Mouse (Mus musculus) kidney, adult 2 months (tissue): ENCODE data around the gene Rtn4rl1. TPM values are rescaled to one million over a fixed set of nuclear protein-coding genes. Genes with fewer than 3 reads are reported as not detected.

ENCODE experiments used
- DNase-seq: peaks from one replicate; pipeline ENCODE4 v3.0.0; 2021
- H3K27ac ChIP-seq: fragments of 200-500 bp; 2 replicates; pipeline ENCODE4 v1.5.1; 2012; ENCODE audit warnings: low read depth, low read length, control low read depth, inconsistent platforms; ENCODE audit not compliant: insufficient read depth
- H3K27me3 ChIP-seq: fragments of 200-500 bp; replicated peaks from 2 replicates; pipeline ENCODE4 v1.6.1; 2012; ENCODE audit warnings: mild to moderate bottlenecking, moderate library complexity, low read length, inconsistent platforms; ENCODE audit not compliant: control insufficient read depth, insufficient read depth
- H3K36me3 ChIP-seq: fragments of 200-500 bp; 2 replicates; pipeline ENCODE4 v1.6.1; 2012; ENCODE audit warnings: mild to moderate bottlenecking, moderate library complexity, low read length, inconsistent platforms; ENCODE audit not compliant: control insufficient read depth, insufficient read depth
- H3K4me1 ChIP-seq: fragments of 200-500 bp; 2 replicates; pipeline ENCODE4 v1.6.1; 2011; ENCODE audit warnings: low read length; ENCODE audit not compliant: control insufficient read depth, insufficient read depth
- H3K4me3 ChIP-seq: fragments of 200-500 bp; 2 replicates; pipeline ENCODE4 v1.5.1; 2011; ENCODE audit warnings: mild to moderate bottlenecking, low read depth, low read length, control low read depth; ENCODE audit not compliant: insufficient read depth
- CTCF ChIP-seq: fragments of 200-500 bp; conservative IDR thresholded peaks from 2 replicates; pipeline ENCODE4 v1.5.1; 2011; ENCODE audit warnings: low read depth, mild to moderate bottlenecking, control low read depth, low read length, moderate library complexity, mixed read lengths; ENCODE audit not compliant: insufficient read depth, insufficient read length
- POLR2A ChIP-seq: fragments of 200-500 bp; IDR thresholded peaks from one replicate; pipeline ENCODE4 v1.6.1; 2011; ENCODE audit warnings: low read depth, low read length, control low read depth
- WGBS: fragments of 180-500 bp; shearing (Covaris S2); methylation state at CpG from one replicate; pipeline ENCODE4 v1.1.7; 2018; 5-methylcytosine and 5-hydroxymethylcytosine counted together
- polyA plus RNA-seq: library from polyadenylated mRNA; depleted of rRNA; stranded (reverse); fragments of >200 nt; gene quantifications from 2 replicates; pipeline ENCODE4 v1.2.3, GENCODE M21; 2012

Rtn4rl1 gene
- polyA plus RNA-seq, 1 experiment, result 11.3 TPM

GRCm38 (mm10) chr11:75246589-75246988 lies 53.0 kb downstream of the Rtn4rl1 start:
- TF ChIP-seq CTCF (no peak), POLR2A (no peak)
- DNase-seq, result peak; percentile 89
- Histone ChIP-seq H3K36me3 (no peaks in the 10 kb centered on the region), H3K4me3 (no peak overlapping the region), H3K4me1 (peaks cover 30% of the 10 kb centered on the region), H3K27me3 (no peaks in the 10 kb centered on the region), H3K27ac (peak overlapping the region; percentile 28; the same call in 1 of the 2 replicates)
- WGBS, result 38% methylated on average over 8 of the region's 8 CpGs

GRCm38 (mm10) chr11:75247137-75247730 lies 53.7 kb downstream of the Rtn4rl1 start:
- TF ChIP-seq CTCF, result no peak
- no peak for TF ChIP-seq POLR2A
- Histone ChIP-seq H3K27me3 (no peaks in the 10 kb centered on the region), H3K36me3 (no peaks in the 10 kb centered on the region), H3K27ac (no peak overlapping the region), H3K4me1 (peaks cover 30% of the 10 kb centered on the region), H3K4me3 (no peak overlapping the region)
- DNase-seq, result no peak
- WGBS, result 87% methylated on average over 10 of the region's 10 CpGs

GRCm38 (mm10) chr11:75249588-75249987 lies 56.0 kb downstream of the Rtn4rl1 start:
- Histone ChIP-seq H3K36me3 (no peaks in the 10 kb centered on the region), H3K4me1 (peaks cover 30% of the 10 kb centered on the region), H3K27ac (no peak overlapping the region), H3K27me3 (no peaks in the 10 kb centered on the region), H3K4me3 (no peak overlapping the region)
- TF ChIP-seq POLR2A (no peak), CTCF (no peak)
- DNase-seq, result no peak
- WGBS, result 68% methylated on average over 9 of the region's 9 CpGs

GRCm38 (mm10) chr11:75251006-75251512 lies 57.5 kb downstream of the Rtn4rl1 start:
- H3K36me3 ChIP-seq, result no peaks in the 10 kb centered on the region
- no peak overlapping the region for H3K27ac ChIP-seq
- no peak for DNase-seq
- TF ChIP-seq POLR2A, result no peak
- no peak for TF ChIP-seq CTCF
- H3K4me3 ChIP-seq, result no peak overlapping the region
- H3K27me3 ChIP-seq, result no peaks in the 10 kb centered on the region
- peaks cover 25% of the 10 kb centered on the region for H3K4me1 ChIP-seq
- 73% methylated on average over 4 of the region's 4 CpGs for WGBS

- H3K27ac ChIP-seq, result no peak overlapping the region
Observed at GRCm38 (mm10) chr11:75251557-75252070, 58.0 kb downstream of the Rtn4rl1 start.

GRCm38 (mm10) chr11:75254252-75254912 lies 60.8 kb downstream of the Rtn4rl1 start:
- Histone ChIP-seq H3K27ac (peak overlapping the region; percentile 66), H3K27me3 (no peaks in the 10 kb centered on the region), H3K4me1 (peaks cover 12% of the 10 kb centered on the region), H3K36me3 (no peaks in the 10 kb centered on the region), H3K4me3 (no peak overlapping the region)
- WGBS, result 59% methylated on average over 13 of the region's 13 CpGs
- TF ChIP-seq POLR2A (no peak), CTCF (peak; percentile 22; the same call in 1 of the 2 replicates)
- DNase-seq, result peak; percentile 76

More at GRCm38 (mm10) chr11:75251557-75252070, 58.0 kb downstream of the Rtn4rl1 start:
- no peaks in the 10 kb centered on the region for H3K36me3 ChIP-seq
- no peak for DNase-seq
- H3K4me1 ChIP-seq, result peaks cover 20% of the 10 kb centered on the region
- 47% methylated on average over 7 of the region's 7 CpGs for WGBS
- no peak overlapping the region for H3K4me3 ChIP-seq
- no peaks in the 10 kb centered on the region for H3K27me3 ChIP-seq
- TF ChIP-seq POLR2A, result no peak
- TF ChIP-seq CTCF, result no peak

GRCm38 (mm10) chr11:75255330-75255729 lies 61.7 kb downstream of the Rtn4rl1 start:
- WGBS, result 62% methylated on average over 5 of the region's 5 CpGs
- Histone ChIP-seq H3K4me3 (no peak overlapping the region), H3K27me3 (no peaks in the 10 kb centered on the region), H3K36me3 (no peaks in the 10 kb centered on the region), H3K4me1 (peaks cover 6% of the 10 kb centered on the region), H3K27ac (no peak overlapping the region)
- TF ChIP-seq CTCF (no peak), POLR2A (no peak)
- DNase-seq, result peak; percentile 44
